In genomic region chr4:137864031-137864430, GRCm38 (mm10) we compare ENCODE assay signal across 9 mouse cellular contexts. TPM values are rescaled to one million over a fixed set of nuclear protein-coding genes. Genes with fewer than 3 reads are reported as not detected.
DNase-seq lines count a peak whose midpoint lies in the region; ATAC-seq and TF ChIP-seq lines count a peak whose summit lies in the region.
"Had no signal": no experiment of that assay in that cellular context is flagged by ENCODE, and none has a peak within 500 bp of the region (broad histone marks: within the 10 kb centered on the region; RNA-seq: fewer than 3 reads in every experiment).

No protein-coding gene starts in this region.

- no peak for ATAC-seq in heart, embryonic 15.5 days (replicated peaks; ENCODE audit: insufficient number of reproducible peaks, insufficient read depth, low FRiP score, low read depth)
- ATAC-seq in midbrain, embryonic 11.5 days (ENCODE audit: low FRiP score) = no peak
- no peak for ATAC-seq in midbrain, postnatal 0 days (ENCODE audit: low FRiP score)
- ATAC-seq in intestine, postnatal 0 days = no peak

- H3K4me3 ChIP-seq in heart, embryonic 15.5 days = peak overlapping the region; percentile 65; the same call in 1 of the 2 replicates
- no peak overlapping the region for H3K4me3 ChIP-seq in midbrain, embryonic 11.5 days (ENCODE audit: low read depth, low read length)
- no peak overlapping the region for H3K4me3 ChIP-seq in midbrain, postnatal 0 days (ENCODE audit: low read depth, low read length)
- 0 out of 2 replicates have a peak overlapping the region, but pooled peaks have one; percentile 68 for H3K4me3 ChIP-seq in intestine, postnatal 0 days (ENCODE audit: low read depth, low read length)
- no peak overlapping the region for H3K4me3 ChIP-seq in small intestine, adult 2 months (ENCODE audit: low read depth, low read length)

- H3K4me1 ChIP-seq in heart, embryonic 15.5 days (replicated peaks) = peaks cover 53% of the 10 kb centered on the region
- H3K4me1 ChIP-seq in midbrain, embryonic 11.5 days (ENCODE audit: control insufficient read depth, insufficient read depth, low read length) = peaks cover 26% of the 10 kb centered on the region
- H3K4me1 ChIP-seq in midbrain, postnatal 0 days (ENCODE audit: insufficient read depth, low read length) = peaks cover 34% of the 10 kb centered on the region
- peaks cover 23% of the 10 kb centered on the region for H3K4me1 ChIP-seq in intestine, postnatal 0 days (replicated peaks; ENCODE audit: control insufficient read depth, insufficient read depth, low read length)
- H3K4me1 ChIP-seq in small intestine, adult 2 months (ENCODE audit: control insufficient read depth, insufficient read depth, insufficient read length, low read length) = peaks cover 44% of the 10 kb centered on the region

- H3K27ac ChIP-seq in heart, embryonic 15.5 days = no peak overlapping the region
- no peak overlapping the region for H3K27ac ChIP-seq in midbrain, embryonic 11.5 days (ENCODE audit: low read depth, low read length)
- no peak overlapping the region for H3K27ac ChIP-seq in midbrain, postnatal 0 days (ENCODE audit: low read depth, low read length)
- no peak overlapping the region; the same call in 1 of the 2 replicates for H3K27ac ChIP-seq in intestine, postnatal 0 days (ENCODE audit: low read depth, low read length)
- peak overlapping the region; percentile 28; the same call in 1 of the 2 replicates for H3K27ac ChIP-seq in small intestine, adult 2 months (ENCODE audit: insufficient read depth, low read depth, low read length)

- TF ChIP-seq POLR2A in small intestine, adult 2 months (IDR thresholded peaks at IDR 0.05; ENCODE audit: low read depth, low read length) = no peak

- peak overlapping the region; percentile 89 for H3K4me2 ChIP-seq in heart, embryonic 15.5 days
- H3K4me2 ChIP-seq in midbrain, embryonic 11.5 days = 0 out of 2 replicates have a peak overlapping the region, but pooled peaks have one; percentile 3
- H3K4me2 ChIP-seq in midbrain, postnatal 0 days (ENCODE audit: low read depth, low read length, poor library complexity, severe bottlenecking) = no peak overlapping the region
- H3K4me2 ChIP-seq in intestine, postnatal 0 days (replicated peaks; ENCODE audit: low read depth) = peak overlapping the region; percentile 72

- no peak overlapping the region for H3K9ac ChIP-seq in heart, embryonic 15.5 days
- H3K9ac ChIP-seq in midbrain, embryonic 11.5 days (ENCODE audit: low read length) = no peak overlapping the region
- H3K9ac ChIP-seq in midbrain, postnatal 0 days (replicated peaks; ENCODE audit: low read length, poor library complexity, severe bottlenecking) = no peak overlapping the region
- peak overlapping the region; percentile 11; the same call in 1 of the 2 replicates for H3K9ac ChIP-seq in intestine, postnatal 0 days (ENCODE audit: low read depth, low read length)

- no peak for TF ChIP-seq CTCF in midbrain, postnatal 0 days (IDR thresholded peaks at IDR 0.05)
- no peak for TF ChIP-seq CTCF in intestine, postnatal 0 days (IDR thresholded peaks at IDR 0.05; ENCODE audit: low read depth)
- no peak for TF ChIP-seq CTCF in small intestine, adult 2 months (IDR thresholded peaks at IDR 0.05; ENCODE audit: extremely low read depth, insufficient read length, insufficient replicate concordance, low read depth, low read length)

- H3K9me3 ChIP-seq in heart, embryonic 15.5 days (replicated peaks) = no peaks in the 10 kb centered on the region
- no peaks in the 10 kb centered on the region for H3K9me3 ChIP-seq in midbrain, embryonic 11.5 days (ENCODE audit: control insufficient read depth, low read length)
- no peaks in the 10 kb centered on the region for H3K9me3 ChIP-seq in midbrain, postnatal 0 days (ENCODE audit: low read length)
- H3K9me3 ChIP-seq in intestine, postnatal 0 days (ENCODE audit: control insufficient read depth) = no peaks in the 10 kb centered on the region

- H3K36me3 ChIP-seq in heart, embryonic 15.5 days = no peaks in the 10 kb centered on the region
- no peaks in the 10 kb centered on the region for H3K36me3 ChIP-seq in midbrain, embryonic 11.5 days (ENCODE audit: control insufficient read depth, insufficient read depth, low read length)
- H3K36me3 ChIP-seq in midbrain, postnatal 0 days (ENCODE audit: insufficient read depth, low read length) = no peaks in the 10 kb centered on the region
- no peaks in the 10 kb centered on the region; the same call in 1 of the 2 replicates for H3K36me3 ChIP-seq in intestine, postnatal 0 days (ENCODE audit: control insufficient read depth, insufficient read depth)
- no peaks in the 10 kb centered on the region for H3K36me3 ChIP-seq in small intestine, adult 2 months (ENCODE audit: control insufficient read depth, insufficient read depth, low read length)

- WGBS in heart, embryonic 15.5 days = 79% methylated on average over 4 of the region's 4 CpGs
- 94% methylated on average over 4 of the region's 4 CpGs for WGBS in midbrain, embryonic 11.5 days
- WGBS in midbrain, postnatal 0 days = 99% methylated on average over 4 of the region's 4 CpGs
- 79% methylated on average over 4 of the region's 4 CpGs for WGBS in intestine, postnatal 0 days
- WGBS in small intestine, adult 2 months = 35% methylated on average over 4 of the region's 4 CpGs

- H3K27me3 ChIP-seq in heart, embryonic 15.5 days = 0 out of 2 replicates have a peak, but pooled peaks cover 8% of the 10 kb centered on the region
- H3K27me3 ChIP-seq in midbrain, embryonic 11.5 days (ENCODE audit: control insufficient read depth, insufficient read depth, low read length) = no peaks in the 10 kb centered on the region
- no peaks in the 10 kb centered on the region for H3K27me3 ChIP-seq in midbrain, postnatal 0 days (ENCODE audit: insufficient read depth, low read length)
- no peaks in the 10 kb centered on the region for H3K27me3 ChIP-seq in intestine, postnatal 0 days (replicated peaks; ENCODE audit: control insufficient read depth, insufficient read depth, low read length)
- no peaks in the 10 kb centered on the region for H3K27me3 ChIP-seq in small intestine, adult 2 months (ENCODE audit: control insufficient read depth, insufficient read depth, low read length)

- no peak for DNase-seq in heart, postnatal 4 days
- DNase-seq in midbrain, embryonic 11.5 days (ENCODE audit: low spot score, missing footprints) = no peak
- DNase-seq in midbrain, postnatal 0 days (ENCODE audit: low spot score) = no peak
- DNase-seq in lung, postnatal 4 days = no peak
- no peak for DNase-seq in urinary bladder, postnatal 4 days (ENCODE audit: low spot score in 2 of 2)
- DNase-seq: adrenal gland, adult 2 months had no signal

RNA-seq across cellular contexts. Expression of gene Ece1, which starts 2.0 kb away (rescaled TPM):
- polyA plus RNA-seq in heart, embryonic 15.5 days (2015; fragmentation: Nextera tagmentation; extraction: Ambion mirVana) = 51.3 and 77.2 TPM in 2 replicates
- total RNA-seq in heart, postnatal 4 days (2021) = 100 to 1,000 TPM; 119 to 133 TPM
- polyA plus RNA-seq in midbrain, embryonic 11.5 days (2014; fragmentation: Nextera tagmentation; extraction: Ambion mirVana) = 26.6 and 27.5 TPM in 2 replicates
- total RNA-seq in midbrain, postnatal 0 days (2014; rRNA removed) = 36.3 and 51.9 TPM in 2 replicates
- polyA plus RNA-seq in midbrain, postnatal 0 days (2015; fragmentation: Nextera tagmentation; extraction: Ambion mirVana) = 23.2 and 23.7 TPM in 2 replicates
- 44.9 and 49.1 TPM in 2 replicates for polyA plus RNA-seq in intestine, postnatal 0 days (2015; fragmentation: Nextera tagmentation; extraction: Ambion mirVana)
- polyA plus RNA-seq in small intestine, adult 2 months (2012; rRNA removed) = 27.9 and 37.7 TPM in 2 replicates

Comparison
In these comparisons a context has a peak if more than half of its experiments do, and no peak if none do; other contexts are left out.
1. H3K4me3 ChIP-seq: peak in heart, embryonic 15.5 days (single experiment) and intestine, postnatal 0 days (single experiment); none in midbrain, embryonic 11.5 days (single experiment), midbrain, postnatal 0 days (single experiment) and small intestine, adult 2 months (single experiment).